Mouse (Mus musculus): ENCODE results near the gene Gm47841. TPM values are rescaled to one million over a fixed set of nuclear protein-coding genes. Genes with fewer than 3 reads are reported as not detected.
A peak's percentile ranks its signal among the peaks of the same experiment; 100 is the strongest.

Gene Gm47841
- polyA plus RNA-seq, 1 experiment from 2014 or later: not detected

GRCm38 (mm10) chr15:101070762-101071161 lies 23.6 kb upstream of the Gm47841 start:
- 30% methylated on average over 5 of the region's 5 CpGs for WGBS
- Histone ChIP-seq H3K4me1 (peaks cover 66% of the 10 kb centered on the region), H3K36me3 (peaks cover 8% of the 10 kb centered on the region; the same call in 1 of the 2 replicates), H3K9me3 (no peaks in the 10 kb centered on the region), H3K9ac (peak overlapping the region; percentile 43; the same call in 1 of the 2 replicates), H3K27ac (peak overlapping the region; percentile 64; the same call in 1 of the 2 replicates), H3K27me3 (no peaks in the 10 kb centered on the region), H3K4me3 (no peak overlapping the region), H3K4me2 (replicated peaks) (no peak overlapping the region)
- ATAC-seq (ENCODE audit: low FRiP score, low read depth): no peak

- Histone ChIP-seq H3K9ac (no peak overlapping the region), H3K4me2 (replicated peaks) (peak overlapping the region; percentile 12; the same call in 1 of the 2 replicates), H3K4me1 (peaks cover 69% of the 10 kb centered on the region), H3K4me3 (no peak overlapping the region), H3K36me3 (peaks cover 8% of the 10 kb centered on the region; the same call in 1 of the 2 replicates), H3K27me3 (no peaks in the 10 kb centered on the region), H3K27ac (peak overlapping the region; percentile 64; the same call in 1 of the 2 replicates), H3K9me3 (no peaks in the 10 kb centered on the region)
- whole genome bisulfite sequencing: 51% methylated on average over 9 of the region's 9 CpGs
- no peak for ATAC-seq (ENCODE audit: low FRiP score, low read depth)
Observed at GRCm38 (mm10) chr15:101069641-101070190, 22.5 kb upstream of the Gm47841 start.

- peaks cover 69% of the 10 kb centered on the region for H3K4me1 ChIP-seq
- H3K4me2 ChIP-seq (replicated peaks): no peak overlapping the region
- H3K9me3 ChIP-seq: no peaks in the 10 kb centered on the region
- no peak for ATAC-seq (ENCODE audit: low FRiP score, low read depth)
- H3K4me3 ChIP-seq: no peak overlapping the region
- peaks cover 8% of the 10 kb centered on the region; the same call in 1 of the 2 replicates for H3K36me3 ChIP-seq
- H3K9ac ChIP-seq: no peak overlapping the region
- no peak overlapping the region for H3K27ac ChIP-seq
- no peaks in the 10 kb centered on the region for H3K27me3 ChIP-seq
- WGBS: 67% methylated on average over 4 of the region's 4 CpGs
Observed at GRCm38 (mm10) chr15:101068671-101069070, 21.5 kb upstream of the Gm47841 start.

GRCm38 (mm10) chr15:101068029-101068428 lies 20.8 kb upstream of the Gm47841 start:
- 55% methylated on average over 3 of the region's 3 CpGs for WGBS
- Histone ChIP-seq H3K4me3 (no peak overlapping the region), H3K4me2 (replicated peaks) (no peak overlapping the region), H3K9ac (no peak overlapping the region), H3K9me3 (no peaks in the 10 kb centered on the region), H3K36me3 (peaks cover 2% of the 10 kb centered on the region; the same call in 1 of the 2 replicates), H3K27me3 (no peaks in the 10 kb centered on the region), H3K27ac (no peak overlapping the region), H3K4me1 (peaks cover 69% of the 10 kb centered on the region)
- no peak for ATAC-seq (ENCODE audit: low FRiP score, low read depth)

- no peaks in the 10 kb centered on the region for H3K36me3 ChIP-seq
- no peak overlapping the region for H3K9ac ChIP-seq
- H3K27me3 ChIP-seq: no peaks in the 10 kb centered on the region
- peak overlapping the region; percentile 10; the same call in 1 of the 2 replicates for H3K27ac ChIP-seq
- no peak overlapping the region for H3K4me2 ChIP-seq (replicated peaks)
- no peak for ATAC-seq (ENCODE audit: low FRiP score, low read depth)
- WGBS: 33% methylated on average over 7 of the region's 9 CpGs
- peaks cover 76% of the 10 kb centered on the region for H3K4me1 ChIP-seq
- no peak overlapping the region for H3K4me3 ChIP-seq
- H3K9me3 ChIP-seq: no peaks in the 10 kb centered on the region
Observed at GRCm38 (mm10) chr15:101066920-101067696, 19.9 kb upstream of the Gm47841 start.

- H3K27me3 ChIP-seq: no peaks in the 10 kb centered on the region
- 18% methylated on average over 6 of the region's 6 CpGs for WGBS
Observed at GRCm38 (mm10) chr15:101066364-101066847, 19.2 kb upstream of the Gm47841 start.

GRCm38 (mm10) chr15:101065069-101065468 lies 17.9 kb upstream of the Gm47841 start:
- H3K4me1 ChIP-seq: peaks cover 63% of the 10 kb centered on the region
- no peaks in the 10 kb centered on the region for H3K36me3 ChIP-seq
- no peak overlapping the region for H3K4me3 ChIP-seq
- peak overlapping the region; percentile 40; the same call in 1 of the 2 replicates for H3K9ac ChIP-seq
- 25% methylated on average over 6 of the region's 6 CpGs for WGBS
- H3K27ac ChIP-seq: no peak overlapping the region
- no peak for ATAC-seq (ENCODE audit: low FRiP score, low read depth)
- no peaks in the 10 kb centered on the region for H3K27me3 ChIP-seq
- no peaks in the 10 kb centered on the region for H3K9me3 ChIP-seq
- H3K4me2 ChIP-seq (replicated peaks): no peak overlapping the region

More at GRCm38 (mm10) chr15:101066364-101066847, 19.2 kb upstream of the Gm47841 start:
- H3K9ac ChIP-seq: no peak overlapping the region
- no peak overlapping the region for H3K27ac ChIP-seq
- no peaks in the 10 kb centered on the region for H3K36me3 ChIP-seq
- H3K4me1 ChIP-seq: peaks cover 75% of the 10 kb centered on the region
- ATAC-seq (ENCODE audit: low FRiP score, low read depth): no peak
- H3K4me3 ChIP-seq: no peak overlapping the region
- H3K4me2 ChIP-seq (replicated peaks): no peak overlapping the region
- no peaks in the 10 kb centered on the region for H3K9me3 ChIP-seq

- peaks cover 8% of the 10 kb centered on the region for H3K27me3 ChIP-seq
- H3K4me3 ChIP-seq: no peak overlapping the region
- H3K27ac ChIP-seq: no peak overlapping the region
- ATAC-seq (ENCODE audit: low FRiP score, low read depth): no peak
- 69% methylated on average over 11 of the region's 11 CpGs for WGBS
- H3K9ac ChIP-seq: no peak overlapping the region
- H3K4me2 ChIP-seq (replicated peaks): no peak overlapping the region
- H3K36me3 ChIP-seq: no peaks in the 10 kb centered on the region
- no peaks in the 10 kb centered on the region for H3K9me3 ChIP-seq
- H3K4me1 ChIP-seq: peaks cover 25% of the 10 kb centered on the region
Observed at GRCm38 (mm10) chr15:101060280-101060852, 13.2 kb upstream of the Gm47841 start.

GRCm38 (mm10) chr15:101059570-101060279 lies 12.5 kb upstream of the Gm47841 start:
- Histone ChIP-seq H3K4me1 (peaks cover 19% of the 10 kb centered on the region), H3K9me3 (no peaks in the 10 kb centered on the region), H3K36me3 (no peaks in the 10 kb centered on the region), H3K4me2 (replicated peaks) (no peak overlapping the region), H3K27me3 (peaks cover 14% of the 10 kb centered on the region), H3K27ac (no peak overlapping the region), H3K9ac (no peak overlapping the region), H3K4me3 (no peak overlapping the region)
- no peak for ATAC-seq (ENCODE audit: low FRiP score, low read depth)
- 57% methylated on average over 9 of the region's 9 CpGs for WGBS

- H3K27ac ChIP-seq: no peak overlapping the region
- no peak overlapping the region for H3K9ac ChIP-seq
- peaks cover 9% of the 10 kb centered on the region for H3K36me3 ChIP-seq
- peaks cover 26% of the 10 kb centered on the region for H3K4me1 ChIP-seq
- WGBS: 37% methylated on average over 10 of the region's 10 CpGs
- 0 out of 2 replicates have a peak, but pooled peaks cover 4% of the 10 kb centered on the region for H3K9me3 ChIP-seq
- peaks cover 48% of the 10 kb centered on the region for H3K27me3 ChIP-seq
- H3K4me3 ChIP-seq: no peak overlapping the region
- H3K4me2 ChIP-seq (replicated peaks): no peak overlapping the region
- peak; percentile 66; the same call in 1 of the 2 replicates for ATAC-seq (ENCODE audit: low FRiP score, low read depth)
Observed at GRCm38 (mm10) chr15:101056225-101056624, 9.0 kb upstream of the Gm47841 start.

- peaks cover 62% of the 10 kb centered on the region for H3K27me3 ChIP-seq
- H3K4me2 ChIP-seq (replicated peaks): peak overlapping the region; percentile 81; the same call in 1 of the 2 replicates
- 73% methylated on average over 10 of the region's 10 CpGs for WGBS
- peaks cover 20% of the 10 kb centered on the region for H3K4me1 ChIP-seq
- no peak overlapping the region for H3K4me3 ChIP-seq
- no peak for ATAC-seq (ENCODE audit: low FRiP score, low read depth)
- H3K36me3 ChIP-seq: peaks cover 13% of the 10 kb centered on the region
- H3K9me3 ChIP-seq: 0 out of 2 replicates have a peak, but pooled peaks cover 4% of the 10 kb centered on the region
- no peak overlapping the region for H3K27ac ChIP-seq
- H3K9ac ChIP-seq: no peak overlapping the region
Observed at GRCm38 (mm10) chr15:101054541-101054940, 7.3 kb upstream of the Gm47841 start.
